Mouse (Mus musculus): ENCODE measurements at regions not wholly inside any gene's neighbourhood (a gene's known extent, or its start where the extent isn't known, plus 50 kb on each side); places are given as distances from the start of the nearest gene placed in this dataset.

DNA sequence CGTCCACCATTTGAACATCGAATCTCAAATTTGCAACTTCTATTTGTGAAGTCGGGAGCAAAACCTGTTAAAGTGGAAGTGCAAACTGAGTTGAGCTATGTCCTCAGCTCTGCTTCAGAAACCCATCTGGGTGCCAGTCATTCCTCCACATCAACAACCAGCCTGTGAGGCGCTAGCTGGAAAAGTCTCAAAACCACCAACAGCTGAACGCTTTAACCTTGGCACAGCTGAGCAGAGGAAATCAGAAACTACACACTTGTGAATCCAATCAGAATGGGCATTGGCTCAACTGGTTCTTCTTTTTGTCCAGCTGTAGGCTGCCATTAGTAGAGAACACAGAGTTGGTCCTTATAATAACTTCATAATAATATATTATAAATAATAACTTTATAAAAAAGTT is 651.5 kb downstream of the Nr2f2 start:
- H3K27ac ChIP-seq (ENCODE audit: control insufficient read depth, insufficient read depth, low read depth, low read length), result no peak overlapping the region
- no peaks in the 10 kb centered on the region for H3K36me3 ChIP-seq (ENCODE audit: control insufficient read depth, insufficient read depth, low read length)
- no peaks in the 10 kb centered on the region for H3K4me1 ChIP-seq (ENCODE audit: control insufficient read depth, insufficient read depth, low read length)
- TF ChIP-seq POLR2A (IDR thresholded peaks at IDR 0.05; ENCODE audit: control insufficient read depth, low read depth, low read length), result no peak
- TF ChIP-seq CTCF (IDR thresholded peaks at IDR 0.05; ENCODE audit: control insufficient read depth, insufficient read depth, insufficient replicate concordance, low read depth, low read length), result no peak
- H3K4me3 ChIP-seq (ENCODE audit: control insufficient read depth, low read depth, low read length), result no peak overlapping the region
- no peaks in the 10 kb centered on the region for H3K27me3 ChIP-seq (ENCODE audit: control insufficient read depth, insufficient read depth, low read length)

DNA sequence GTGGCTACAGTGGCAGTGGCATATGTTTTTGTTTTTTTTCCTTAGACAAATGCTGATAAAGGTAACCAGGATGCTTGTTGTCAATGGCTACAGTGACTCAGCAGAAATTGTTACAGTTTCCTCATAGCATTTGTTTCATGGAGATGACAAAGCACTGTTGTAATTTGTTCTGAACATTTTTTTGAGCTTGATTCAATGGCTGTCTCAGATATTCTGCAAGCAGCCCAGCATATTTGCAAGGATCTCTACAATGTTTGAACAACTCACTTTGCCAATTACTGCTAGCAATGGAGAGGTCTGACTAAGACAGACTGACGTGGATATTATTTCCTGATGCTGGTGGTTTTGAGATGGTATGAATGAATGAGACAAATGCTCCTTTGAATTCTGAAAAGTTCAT is 696.3 kb downstream of the Nr2f2 start:
- H3K27me3 ChIP-seq (ENCODE audit: control insufficient read depth, insufficient read depth, low read length), result no peaks in the 10 kb centered on the region
- no peaks in the 10 kb centered on the region for H3K36me3 ChIP-seq (ENCODE audit: control insufficient read depth, insufficient read depth, low read length)
- H3K4me3 ChIP-seq (ENCODE audit: control insufficient read depth, low read depth, low read length), result no peak overlapping the region
- TF ChIP-seq POLR2A (IDR thresholded peaks at IDR 0.05; ENCODE audit: control insufficient read depth, low read depth, low read length) (no peak), CTCF (IDR thresholded peaks at IDR 0.05; ENCODE audit: control insufficient read depth, insufficient read depth, insufficient replicate concordance, low read depth, low read length) (no peak)
- no peaks in the 10 kb centered on the region for H3K4me1 ChIP-seq (ENCODE audit: control insufficient read depth, insufficient read depth, low read length)
- no peak overlapping the region for H3K27ac ChIP-seq (ENCODE audit: control insufficient read depth, insufficient read depth, low read depth, low read length)

DNA sequence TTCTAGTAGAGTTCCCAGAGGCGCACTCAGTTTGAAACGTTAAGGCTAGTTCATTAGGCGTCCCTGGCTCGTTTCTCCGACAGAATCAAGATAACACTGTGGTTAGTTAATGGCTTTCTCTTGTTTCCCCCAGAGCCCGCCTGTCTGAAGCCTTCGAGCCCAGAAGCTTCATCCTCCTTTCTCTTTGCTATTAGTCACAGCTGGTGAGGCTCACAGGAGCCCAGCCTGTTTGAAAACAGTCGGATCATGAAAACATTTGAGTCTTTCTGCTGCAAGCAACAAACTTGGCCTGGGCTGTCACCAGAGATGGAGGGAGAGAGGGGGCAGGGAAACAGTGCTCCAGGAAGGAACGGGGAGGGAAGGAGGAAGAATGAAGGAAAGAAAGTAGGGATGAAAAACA is 711.0 kb downstream of the Nr2f2 start:
- no peak overlapping the region for H3K4me3 ChIP-seq (ENCODE audit: control insufficient read depth, low read depth, low read length)
- no peaks in the 10 kb centered on the region for H3K36me3 ChIP-seq (ENCODE audit: control insufficient read depth, insufficient read depth, low read length)
- H3K27me3 ChIP-seq (ENCODE audit: control insufficient read depth, insufficient read depth, low read length), result no peaks in the 10 kb centered on the region
- no peaks in the 10 kb centered on the region for H3K4me1 ChIP-seq (ENCODE audit: control insufficient read depth, insufficient read depth, low read length)
- TF ChIP-seq POLR2A (IDR thresholded peaks at IDR 0.05; ENCODE audit: control insufficient read depth, low read depth, low read length) (no peak), CTCF (IDR thresholded peaks at IDR 0.05; ENCODE audit: control insufficient read depth, insufficient read depth, insufficient replicate concordance, low read depth, low read length) (no peak)
- H3K27ac ChIP-seq (ENCODE audit: control insufficient read depth, insufficient read depth, low read depth, low read length), result no peak overlapping the region

DNA sequence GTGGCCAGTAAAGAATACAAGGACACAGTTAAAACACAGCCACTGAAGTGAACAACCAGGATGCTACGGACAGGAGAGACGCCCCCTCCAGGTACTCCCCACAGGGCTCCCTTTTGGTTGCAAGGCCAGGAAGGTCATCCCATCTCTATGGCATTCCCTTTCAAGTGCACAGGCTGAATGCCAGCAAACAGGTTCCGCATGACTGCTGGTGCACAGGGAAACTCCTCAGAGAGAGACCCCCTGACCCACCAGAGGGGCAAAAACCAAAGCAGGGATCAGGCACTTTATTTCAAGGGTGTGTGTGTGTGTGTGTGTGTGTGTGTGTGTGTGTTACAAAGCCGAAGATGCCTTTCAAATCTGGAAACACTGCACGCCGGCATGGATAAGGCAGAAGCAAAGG is 721.1 kb downstream of the Nr2f2 start:
- no peak overlapping the region for H3K4me3 ChIP-seq (ENCODE audit: control insufficient read depth, low read depth, low read length)
- H3K4me1 ChIP-seq (ENCODE audit: control insufficient read depth, insufficient read depth, low read length), result peaks cover 6% of the 10 kb centered on the region; the same call in 1 of the 2 replicates
- H3K27me3 ChIP-seq (ENCODE audit: control insufficient read depth, insufficient read depth, low read length), result no peaks in the 10 kb centered on the region
- H3K36me3 ChIP-seq (ENCODE audit: control insufficient read depth, insufficient read depth, low read length), result no peaks in the 10 kb centered on the region
- H3K27ac ChIP-seq (ENCODE audit: control insufficient read depth, insufficient read depth, low read depth, low read length), result no peak overlapping the region
- no peak for TF ChIP-seq POLR2A (IDR thresholded peaks at IDR 0.05; ENCODE audit: control insufficient read depth, low read depth, low read length)
- TF ChIP-seq CTCF (IDR thresholded peaks at IDR 0.05; ENCODE audit: control insufficient read depth, insufficient read depth, insufficient replicate concordance, low read depth, low read length), result no peak

DNA sequence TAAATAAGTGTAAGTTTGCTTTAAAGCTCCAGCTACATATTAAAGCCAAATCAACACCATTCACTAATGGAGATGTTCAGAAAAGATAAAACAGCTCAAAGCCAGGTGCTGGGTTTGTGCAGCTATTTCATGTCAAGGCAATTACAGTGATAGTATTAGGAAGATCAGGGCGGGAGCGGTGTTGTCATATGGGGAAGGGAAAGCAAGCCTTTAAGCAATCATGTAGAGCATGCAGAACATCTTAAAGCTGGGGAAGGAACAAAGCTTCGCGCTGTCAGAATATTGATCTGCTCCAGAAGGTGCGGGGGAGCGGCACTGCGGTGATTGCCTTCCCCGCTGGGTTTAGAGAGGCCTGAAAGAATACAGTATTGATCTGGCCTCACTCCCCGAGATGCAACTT is 724.9 kb downstream of the Nr2f2 start:
- no peak for TF ChIP-seq CTCF (IDR thresholded peaks at IDR 0.05; ENCODE audit: control insufficient read depth, insufficient read depth, insufficient replicate concordance, low read depth, low read length)
- TF ChIP-seq POLR2A (IDR thresholded peaks at IDR 0.05; ENCODE audit: control insufficient read depth, low read depth, low read length), result no peak
- no peak overlapping the region for H3K27ac ChIP-seq (ENCODE audit: control insufficient read depth, insufficient read depth, low read depth, low read length)
- peaks cover 6% of the 10 kb centered on the region; the same call in 1 of the 2 replicates for H3K4me1 ChIP-seq (ENCODE audit: control insufficient read depth, insufficient read depth, low read length)
- no peaks in the 10 kb centered on the region for H3K36me3 ChIP-seq (ENCODE audit: control insufficient read depth, insufficient read depth, low read length)
- H3K4me3 ChIP-seq (ENCODE audit: control insufficient read depth, low read depth, low read length), result no peak overlapping the region; the same call in 1 of the 2 replicates
- no peaks in the 10 kb centered on the region for H3K27me3 ChIP-seq (ENCODE audit: control insufficient read depth, insufficient read depth, low read length)

DNA sequence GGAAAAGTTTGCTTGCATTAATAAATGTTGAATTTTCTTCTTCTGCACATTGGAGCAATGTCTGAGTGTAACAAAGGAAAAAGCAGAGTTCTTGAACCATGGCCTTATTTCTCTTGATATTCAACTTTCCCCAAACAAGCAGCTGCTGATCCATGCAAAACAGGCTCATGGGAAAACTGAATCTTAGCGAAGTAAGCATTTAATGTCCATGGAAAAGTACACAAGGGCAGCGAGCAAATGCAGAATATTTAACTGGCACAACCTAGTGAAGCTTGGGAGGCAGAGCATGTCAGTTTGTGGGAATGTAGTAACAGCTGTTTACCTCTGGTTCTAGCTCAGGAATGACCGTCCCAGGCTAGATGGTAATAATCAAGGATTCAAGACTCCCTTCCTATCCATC is 766.7 kb downstream of the Nr2f2 start:
- Histone ChIP-seq H3K27ac (ENCODE audit: control insufficient read depth, insufficient read depth, low read depth, low read length) (no peak overlapping the region), H3K36me3 (ENCODE audit: control insufficient read depth, insufficient read depth, low read length) (no peaks in the 10 kb centered on the region), H3K4me3 (ENCODE audit: control insufficient read depth, low read depth, low read length) (no peak overlapping the region), H3K27me3 (ENCODE audit: control insufficient read depth, insufficient read depth, low read length) (no peaks in the 10 kb centered on the region), H3K4me1 (ENCODE audit: control insufficient read depth, insufficient read depth, low read length) (no peaks in the 10 kb centered on the region)
- TF ChIP-seq CTCF (IDR thresholded peaks at IDR 0.05; ENCODE audit: control insufficient read depth, insufficient read depth, insufficient replicate concordance, low read depth, low read length), result no peak
- TF ChIP-seq POLR2A (IDR thresholded peaks at IDR 0.05; ENCODE audit: control insufficient read depth, low read depth, low read length), result no peak

DNA sequence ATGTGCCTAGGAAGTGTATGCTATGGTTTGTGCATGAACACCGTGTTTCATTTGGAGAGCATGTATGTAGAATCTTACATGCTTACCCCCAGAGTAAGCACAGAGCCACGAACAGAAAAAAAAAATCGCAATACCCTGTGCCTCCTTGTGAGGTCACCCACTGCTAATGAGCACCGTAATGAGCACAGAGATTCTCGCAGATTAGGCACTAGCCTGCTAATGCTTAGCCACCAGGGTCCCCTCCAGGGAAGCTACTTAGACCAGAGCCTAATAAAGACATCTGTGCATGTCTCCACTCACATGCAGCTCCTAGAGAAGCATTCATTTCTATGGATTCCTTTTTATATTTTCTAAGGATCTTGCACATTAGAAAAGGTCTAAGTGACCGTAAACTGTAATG is 780.8 kb downstream of the Nr2f2 start:
- no peak for TF ChIP-seq POLR2A (IDR thresholded peaks at IDR 0.05; ENCODE audit: control insufficient read depth, low read depth, low read length)
- TF ChIP-seq CTCF (IDR thresholded peaks at IDR 0.05; ENCODE audit: control insufficient read depth, insufficient read depth, insufficient replicate concordance, low read depth, low read length), result no peak
- Histone ChIP-seq H3K4me1 (ENCODE audit: control insufficient read depth, insufficient read depth, low read length) (no peaks in the 10 kb centered on the region), H3K4me3 (ENCODE audit: control insufficient read depth, low read depth, low read length) (no peak overlapping the region), H3K27me3 (ENCODE audit: control insufficient read depth, insufficient read depth, low read length) (no peaks in the 10 kb centered on the region), H3K36me3 (ENCODE audit: control insufficient read depth, insufficient read depth, low read length) (no peaks in the 10 kb centered on the region), H3K27ac (ENCODE audit: control insufficient read depth, insufficient read depth, low read depth, low read length) (no peak overlapping the region)

DNA sequence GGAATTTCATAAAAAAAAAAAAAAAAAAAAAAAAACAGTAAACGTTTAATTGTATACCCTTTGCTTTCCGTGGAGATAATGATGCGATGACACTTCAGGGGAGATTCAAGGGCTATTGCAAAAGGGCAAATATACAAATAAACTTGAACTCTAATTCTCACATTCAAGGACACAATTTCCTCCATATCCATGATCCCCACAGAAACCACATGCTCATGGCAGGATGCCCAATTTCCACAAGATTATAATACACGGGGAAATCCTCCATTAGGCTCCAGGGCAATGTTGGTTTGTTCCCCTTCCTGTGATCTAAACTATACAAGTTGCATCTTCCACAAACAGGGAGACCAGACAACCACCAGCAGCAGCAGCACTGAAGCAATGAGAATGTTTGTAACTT is 781.4 kb downstream of the Nr2f2 start:
- Histone ChIP-seq H3K4me1 (ENCODE audit: control insufficient read depth, insufficient read depth, low read length) (no peaks in the 10 kb centered on the region), H3K36me3 (ENCODE audit: control insufficient read depth, insufficient read depth, low read length) (no peaks in the 10 kb centered on the region), H3K27me3 (ENCODE audit: control insufficient read depth, insufficient read depth, low read length) (no peaks in the 10 kb centered on the region), H3K4me3 (ENCODE audit: control insufficient read depth, low read depth, low read length) (no peak overlapping the region), H3K27ac (ENCODE audit: control insufficient read depth, insufficient read depth, low read depth, low read length) (no peak overlapping the region)
- TF ChIP-seq CTCF (IDR thresholded peaks at IDR 0.05; ENCODE audit: control insufficient read depth, insufficient read depth, insufficient replicate concordance, low read depth, low read length), result no peak
- no peak for TF ChIP-seq POLR2A (IDR thresholded peaks at IDR 0.05; ENCODE audit: control insufficient read depth, low read depth, low read length)
